Mouse (Mus musculus): ENCODE results near the gene Zbtb40. TPM values are rescaled to one million over a fixed set of nuclear protein-coding genes. Genes with fewer than 3 reads are reported as not detected.

Zbtb40 gene
- polyA plus RNA-seq, 1 experiment from 2014 or later, result 1.0 TPM

GRCm38 (mm10) chr4:137014124-137014523, 34.5 kb downstream of the Zbtb40 start:
- H3K9me3 ChIP-seq (replicated peaks), result no peaks in the 10 kb centered on the region
- H3K9ac ChIP-seq, result no peak overlapping the region
- H3K27ac ChIP-seq (replicated peaks), result no peak overlapping the region
- no peaks in the 10 kb centered on the region for H3K4me1 ChIP-seq (replicated peaks)
- ATAC-seq (ENCODE audit: insufficient read depth), result no peak
- peaks cover 21% of the 10 kb centered on the region; the same call in 1 of the 2 replicates for H3K36me3 ChIP-seq (replicated peaks)
- H3K4me3 ChIP-seq (replicated peaks), result no peak overlapping the region
- WGBS (ENCODE audit: insufficient replicate concordance), result 78% methylated on average over 8 of the region's 8 CpGs
- no peaks in the 10 kb centered on the region for H3K27me3 ChIP-seq
- no peak overlapping the region for H3K4me2 ChIP-seq

- Histone ChIP-seq H3K9me3 (replicated peaks) (no peaks in the 10 kb centered on the region), H3K27ac (replicated peaks) (no peak overlapping the region), H3K4me2 (no peak overlapping the region), H3K4me3 (replicated peaks) (no peak overlapping the region), H3K4me1 (replicated peaks) (no peaks in the 10 kb centered on the region), H3K27me3 (no peaks in the 10 kb centered on the region), H3K36me3 (replicated peaks) (no peaks in the 10 kb centered on the region), H3K9ac (no peak overlapping the region)
- 73% methylated on average over 8 of the region's 8 CpGs for WGBS (ENCODE audit: insufficient replicate concordance)
- ATAC-seq (ENCODE audit: insufficient read depth), result no peak
Measured at GRCm38 (mm10) chr4:137006966-137007365, 41.6 kb downstream of the Zbtb40 start.

- H3K9me3 ChIP-seq (replicated peaks), result no peaks in the 10 kb centered on the region
- H3K27me3 ChIP-seq, result no peaks in the 10 kb centered on the region
- no peaks in the 10 kb centered on the region for H3K4me1 ChIP-seq (replicated peaks)
- no peak for ATAC-seq (ENCODE audit: insufficient read depth)
- H3K4me2 ChIP-seq, result no peak overlapping the region
- no peak overlapping the region for H3K27ac ChIP-seq (replicated peaks)
- 68% methylated on average over 3 of the region's 3 CpGs for WGBS (ENCODE audit: insufficient replicate concordance)
- no peak overlapping the region for H3K4me3 ChIP-seq (replicated peaks)
- no peak overlapping the region for H3K9ac ChIP-seq
- H3K36me3 ChIP-seq (replicated peaks), result peaks cover 21% of the 10 kb centered on the region; the same call in 1 of the 2 replicates
Measured at GRCm38 (mm10) chr4:137001825-137002224, 46.8 kb downstream of the Zbtb40 start.

- no peak overlapping the region for H3K4me2 ChIP-seq
- WGBS (ENCODE audit: insufficient replicate concordance), result 86% methylated on average over 7 of the region's 7 CpGs
- H3K9ac ChIP-seq, result no peak overlapping the region
- H3K9me3 ChIP-seq (replicated peaks), result no peaks in the 10 kb centered on the region
- H3K27ac ChIP-seq (replicated peaks), result no peak overlapping the region
- no peaks in the 10 kb centered on the region for H3K27me3 ChIP-seq
- ATAC-seq (ENCODE audit: insufficient read depth), result no peak
- H3K4me3 ChIP-seq (replicated peaks), result no peak overlapping the region
- H3K36me3 ChIP-seq (replicated peaks), result peaks cover 23% of the 10 kb centered on the region; the same call in 1 of the 2 replicates
- no peaks in the 10 kb centered on the region for H3K4me1 ChIP-seq (replicated peaks)
Measured at GRCm38 (mm10) chr4:137001020-137001419, 47.6 kb downstream of the Zbtb40 start.

DNA sequence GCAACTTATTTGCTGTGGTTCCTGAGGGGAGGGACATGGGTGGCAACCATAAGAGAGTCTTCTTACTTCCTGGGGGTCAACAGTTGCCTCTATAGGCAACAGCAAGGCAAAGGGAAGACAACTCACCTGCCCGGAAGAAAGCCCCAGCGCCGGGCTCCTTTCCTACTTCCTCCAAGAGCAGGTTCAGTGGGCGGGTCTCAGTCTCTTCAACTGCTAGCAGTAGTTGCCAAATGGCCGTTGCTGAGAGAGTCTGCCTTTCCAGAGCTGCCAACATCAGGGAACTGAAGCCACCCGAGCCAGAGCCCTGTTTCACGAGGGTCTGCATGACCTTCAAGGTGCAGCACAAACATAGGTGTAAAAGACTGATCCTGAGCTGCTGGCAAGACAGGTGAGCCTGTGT, 50.2 kb downstream of the Zbtb40 start:
- Histone ChIP-seq H3K27me3 (no peaks in the 10 kb centered on the region), H3K9me3 (replicated peaks) (no peaks in the 10 kb centered on the region), H3K9ac (no peak overlapping the region), H3K36me3 (replicated peaks) (peaks cover 40% of the 10 kb centered on the region; the same call in 1 of the 2 replicates), H3K4me3 (replicated peaks) (no peak overlapping the region), H3K27ac (replicated peaks) (no peak overlapping the region), H3K4me1 (replicated peaks) (no peaks in the 10 kb centered on the region), H3K4me2 (no peak overlapping the region)
- WGBS (ENCODE audit: insufficient replicate concordance), result 71% methylated on average over 7 of the region's 7 CpGs
- ATAC-seq (ENCODE audit: insufficient read depth), result no peak

GRCm38 (mm10) chr4:136997723-136998345, 50.8 kb downstream of the Zbtb40 start:
- no peak overlapping the region for H3K4me3 ChIP-seq (replicated peaks)
- no peaks in the 10 kb centered on the region for H3K4me1 ChIP-seq (replicated peaks)
- WGBS (ENCODE audit: insufficient replicate concordance), result 73% methylated on average over 12 of the region's 12 CpGs
- H3K9me3 ChIP-seq (replicated peaks), result no peaks in the 10 kb centered on the region
- no peak overlapping the region for H3K9ac ChIP-seq
- peaks cover 40% of the 10 kb centered on the region; the same call in 1 of the 2 replicates for H3K36me3 ChIP-seq (replicated peaks)
- no peak for ATAC-seq (ENCODE audit: insufficient read depth)
- no peak overlapping the region for H3K4me2 ChIP-seq
- H3K27me3 ChIP-seq, result no peaks in the 10 kb centered on the region
- H3K27ac ChIP-seq (replicated peaks), result no peak overlapping the region

DNA sequence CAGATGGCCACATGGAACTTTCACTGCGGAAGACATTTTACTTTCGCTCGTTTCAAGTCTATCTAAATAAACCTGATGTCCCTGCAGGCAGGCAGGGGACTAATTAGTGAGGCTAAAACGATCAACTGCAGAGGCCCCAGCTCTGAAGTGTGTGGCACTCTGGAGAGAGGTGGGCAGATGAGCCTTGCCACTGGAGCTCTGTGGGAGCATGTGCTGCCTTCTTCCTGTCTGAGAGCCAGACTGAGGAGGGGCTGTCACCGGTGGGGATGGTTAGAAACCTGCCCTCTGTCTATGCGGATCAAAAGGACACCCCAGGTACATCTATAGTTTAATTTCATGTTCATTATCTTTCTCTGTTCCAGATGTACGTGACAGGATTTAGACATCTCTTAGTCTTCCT, 51.7 kb downstream of the Zbtb40 start:
- Histone ChIP-seq H3K27ac (replicated peaks) (no peak overlapping the region), H3K36me3 (replicated peaks) (peaks cover 40% of the 10 kb centered on the region; the same call in 1 of the 2 replicates), H3K4me1 (replicated peaks) (no peaks in the 10 kb centered on the region), H3K4me3 (replicated peaks) (no peak overlapping the region), H3K9ac (no peak overlapping the region), H3K4me2 (no peak overlapping the region), H3K9me3 (replicated peaks) (no peaks in the 10 kb centered on the region), H3K27me3 (no peaks in the 10 kb centered on the region)
- no peak for ATAC-seq (ENCODE audit: insufficient read depth)
- 68% methylated on average over 7 of the region's 7 CpGs for WGBS (ENCODE audit: insufficient replicate concordance)

DNA sequence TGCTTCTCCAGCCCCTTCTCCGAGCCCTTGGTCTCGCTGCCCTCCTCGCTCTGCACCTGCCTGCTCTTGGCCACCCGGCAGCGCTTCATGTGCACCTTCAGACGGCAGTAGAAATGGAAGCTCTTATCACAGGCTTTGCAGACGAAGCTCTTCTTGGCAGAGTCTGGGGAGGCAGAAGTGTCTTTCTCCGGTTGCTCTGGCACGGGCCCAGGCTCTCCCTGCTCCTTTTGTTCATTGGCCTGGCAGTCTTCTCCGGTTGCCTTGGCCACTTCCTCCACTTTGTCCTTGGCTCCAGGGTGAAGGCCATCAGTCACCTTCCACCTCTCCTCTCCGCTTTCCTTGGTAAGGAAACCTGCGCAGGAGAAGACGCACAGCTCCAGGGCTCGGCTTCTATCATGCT, 53.2 kb downstream of the Zbtb40 start:
- no peak overlapping the region for H3K27ac ChIP-seq (replicated peaks)
- no peaks in the 10 kb centered on the region for H3K27me3 ChIP-seq
- no peaks in the 10 kb centered on the region for H3K9me3 ChIP-seq (replicated peaks)
- H3K4me3 ChIP-seq (replicated peaks), result no peak overlapping the region
- H3K4me2 ChIP-seq, result no peak overlapping the region
- peaks cover 41% of the 10 kb centered on the region for H3K36me3 ChIP-seq (replicated peaks)
- WGBS (ENCODE audit: insufficient replicate concordance), result 83% methylated on average over 14 of the region's 14 CpGs
- H3K4me1 ChIP-seq (replicated peaks), result no peaks in the 10 kb centered on the region
- H3K9ac ChIP-seq, result no peak overlapping the region
- ATAC-seq (ENCODE audit: insufficient read depth), result no peak

GRCm38 (mm10) chr4:136981993-136982695, 66.5 kb downstream of the Zbtb40 start:
- no peak for ATAC-seq (ENCODE audit: insufficient read depth)
- Histone ChIP-seq H3K36me3 (replicated peaks) (no peaks in the 10 kb centered on the region), H3K4me2 (no peak overlapping the region), H3K27me3 (peaks cover 7% of the 10 kb centered on the region), H3K4me3 (replicated peaks) (no peak overlapping the region), H3K9ac (no peak overlapping the region), H3K27ac (replicated peaks) (no peak overlapping the region), H3K9me3 (replicated peaks) (no peaks in the 10 kb centered on the region), H3K4me1 (replicated peaks) (no peaks in the 10 kb centered on the region; the same call in 1 of the 2 replicates)
- WGBS (ENCODE audit: insufficient replicate concordance), result 65% methylated on average over 9 of the region's 9 CpGs

- H3K36me3 ChIP-seq (replicated peaks), result no peaks in the 10 kb centered on the region
- H3K9ac ChIP-seq, result no peak overlapping the region
- no peak overlapping the region for H3K4me2 ChIP-seq
- H3K4me1 ChIP-seq (replicated peaks), result no peaks in the 10 kb centered on the region; the same call in 1 of the 2 replicates
- H3K4me3 ChIP-seq (replicated peaks), result no peak overlapping the region
- no peak; the same call in 1 of the 2 replicates for ATAC-seq (ENCODE audit: insufficient read depth)
- 35% methylated on average over 12 of the region's 12 CpGs for WGBS (ENCODE audit: insufficient replicate concordance)
- no peaks in the 10 kb centered on the region for H3K9me3 ChIP-seq (replicated peaks)
- no peak overlapping the region for H3K27ac ChIP-seq (replicated peaks)
- peaks cover 14% of the 10 kb centered on the region for H3K27me3 ChIP-seq
Measured at GRCm38 (mm10) chr4:136981347-136981746, 67.3 kb downstream of the Zbtb40 start.

GRCm38 (mm10) chr4:136980921-136981320, 67.7 kb downstream of the Zbtb40 start:
- 69% methylated on average over 4 of the region's 4 CpGs for WGBS (ENCODE audit: insufficient replicate concordance)
- Histone ChIP-seq H3K9ac (no peak overlapping the region), H3K27ac (replicated peaks) (no peak overlapping the region), H3K4me3 (replicated peaks) (no peak overlapping the region), H3K36me3 (replicated peaks) (no peaks in the 10 kb centered on the region), H3K4me2 (no peak overlapping the region), H3K27me3 (peaks cover 14% of the 10 kb centered on the region), H3K9me3 (replicated peaks) (no peaks in the 10 kb centered on the region), H3K4me1 (replicated peaks) (no peaks in the 10 kb centered on the region; the same call in 1 of the 2 replicates)
- ATAC-seq (ENCODE audit: insufficient read depth), result no peak
